Mouse (Mus musculus): Measurements from ENCODE around the gene Dph1. TPM values are rescaled to one million over a fixed set of nuclear protein-coding genes. Genes with fewer than 3 reads are reported as not detected.

The Dph1 gene
- polyA plus RNA-seq, 1 experiment = not detected

DNA sequence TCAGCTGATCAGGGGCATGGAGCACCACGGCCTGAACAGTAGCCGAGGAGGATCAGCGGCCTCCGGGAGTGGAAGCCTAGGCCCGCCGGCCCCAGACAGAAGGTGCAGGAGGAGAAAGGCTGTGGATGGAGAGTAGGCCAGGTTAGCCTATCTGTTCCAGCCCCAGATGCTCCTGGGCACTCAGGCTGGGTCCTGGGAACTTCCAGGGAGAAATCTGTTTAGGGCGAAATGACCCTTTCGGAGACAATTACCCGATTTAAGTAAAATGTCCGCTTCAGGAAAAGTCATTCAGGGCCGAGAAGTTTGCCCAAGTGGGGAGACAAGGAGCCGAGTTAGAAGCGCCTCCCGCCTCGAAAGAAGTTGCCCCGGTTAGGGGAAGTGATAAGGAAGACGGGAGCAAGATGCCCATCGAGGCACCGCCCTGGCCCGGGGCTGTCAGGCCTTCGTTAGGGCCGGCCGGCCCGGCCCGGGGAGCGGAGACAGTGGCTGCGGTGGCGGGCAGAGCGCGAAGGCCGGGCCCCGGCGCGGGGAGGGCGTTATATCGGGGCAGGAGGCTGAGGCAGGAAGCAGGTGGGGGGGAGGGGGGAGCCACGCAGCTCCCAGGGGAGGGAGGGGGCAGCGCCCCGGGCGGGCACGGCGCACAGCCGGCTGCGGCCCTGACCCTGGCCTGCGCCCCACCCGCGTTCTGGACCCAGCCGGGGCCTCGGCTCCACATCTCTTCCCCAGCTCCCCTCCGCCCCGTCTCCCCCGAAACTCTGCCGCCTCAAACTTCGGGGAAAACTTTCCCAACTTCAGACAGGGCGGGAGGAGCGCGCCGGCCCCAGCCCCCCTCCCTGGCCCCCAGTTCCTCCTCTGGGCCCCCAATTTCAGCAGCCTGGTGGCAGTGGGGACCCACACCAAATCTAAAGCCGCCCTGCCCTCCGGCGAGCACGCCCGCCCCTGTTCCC lies 23.1 kb downstream of the Dph1 start:
- peaks cover 40% of the 10 kb centered on the region for H3K4me1 ChIP-seq (ENCODE audit: control insufficient read depth, insufficient read depth, low read length)
- no peak overlapping the region for H3K27ac ChIP-seq (ENCODE audit: insufficient read depth, low read depth, low read length)
- 40% methylated on average over 63 of the region's 63 CpGs for WGBS
- no peak for TF ChIP-seq CTCF (IDR thresholded peaks at IDR 0.05; ENCODE audit: insufficient read depth, low read depth, low read length)
- no peak for TF ChIP-seq POLR2A (IDR thresholded peaks at IDR 0.05; ENCODE audit: insufficient read depth, low read depth, low read length)
- peak overlapping the region; percentile 47; the same call in 1 of the 2 replicates for H3K4me3 ChIP-seq (ENCODE audit: insufficient read depth, low read depth, low read length)

DNA sequence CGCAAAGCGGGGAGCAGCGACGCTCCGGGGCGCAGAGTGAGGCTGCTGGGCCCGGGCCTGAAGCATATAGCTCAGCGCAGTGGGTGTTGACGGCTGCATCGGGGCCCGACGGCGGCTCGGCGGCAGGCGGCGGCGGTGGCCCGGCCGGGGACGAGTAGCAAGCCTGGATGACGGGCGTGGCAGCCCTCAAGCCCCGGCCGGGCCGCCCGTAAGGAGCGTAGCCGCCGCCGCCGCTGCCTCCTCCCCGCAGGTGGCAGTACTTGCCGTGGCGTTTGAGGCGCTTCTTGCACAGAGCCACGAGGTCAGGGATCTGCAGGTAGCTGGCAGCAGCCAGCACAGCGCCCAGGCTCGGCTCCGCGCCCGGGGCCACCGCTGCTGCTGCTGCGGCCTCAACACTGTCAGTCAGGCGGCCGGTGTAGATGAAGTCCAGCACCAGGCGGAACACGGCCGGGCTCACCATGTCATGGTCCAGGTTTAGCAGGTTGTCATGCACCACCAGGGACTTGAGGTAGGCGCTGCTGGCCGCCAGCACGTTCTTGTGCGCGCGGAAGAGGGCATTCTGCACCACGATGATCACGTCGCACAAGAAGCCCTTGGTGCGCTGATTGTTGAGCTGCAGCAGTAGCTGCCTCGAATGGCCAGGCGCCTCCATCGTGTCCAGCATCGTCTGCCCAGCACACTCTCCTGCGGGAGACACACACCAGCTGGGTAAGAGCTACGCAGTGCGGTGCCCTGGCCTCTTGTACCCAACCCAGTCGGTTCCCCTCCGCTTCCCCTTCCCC lies 24.0 kb downstream of the Dph1 start:
- WGBS = 34% methylated on average over 68 of the region's 68 CpGs
- H3K27ac ChIP-seq (ENCODE audit: insufficient read depth, low read depth, low read length) = no peak overlapping the region
- H3K4me1 ChIP-seq (ENCODE audit: control insufficient read depth, insufficient read depth, low read length) = peaks cover 39% of the 10 kb centered on the region
- H3K4me3 ChIP-seq (ENCODE audit: insufficient read depth, low read depth, low read length) = 0 out of 2 replicates have a peak overlapping the region, but pooled peaks have one; percentile 2
- 0 out of 2 replicates have a peak, but pooled peaks have one; percentile 22 for TF ChIP-seq CTCF (IDR thresholded peaks at IDR 0.05; ENCODE audit: insufficient read depth, low read depth, low read length)
- TF ChIP-seq POLR2A (IDR thresholded peaks at IDR 0.05; ENCODE audit: insufficient read depth, low read depth, low read length) = no peak

DNA sequence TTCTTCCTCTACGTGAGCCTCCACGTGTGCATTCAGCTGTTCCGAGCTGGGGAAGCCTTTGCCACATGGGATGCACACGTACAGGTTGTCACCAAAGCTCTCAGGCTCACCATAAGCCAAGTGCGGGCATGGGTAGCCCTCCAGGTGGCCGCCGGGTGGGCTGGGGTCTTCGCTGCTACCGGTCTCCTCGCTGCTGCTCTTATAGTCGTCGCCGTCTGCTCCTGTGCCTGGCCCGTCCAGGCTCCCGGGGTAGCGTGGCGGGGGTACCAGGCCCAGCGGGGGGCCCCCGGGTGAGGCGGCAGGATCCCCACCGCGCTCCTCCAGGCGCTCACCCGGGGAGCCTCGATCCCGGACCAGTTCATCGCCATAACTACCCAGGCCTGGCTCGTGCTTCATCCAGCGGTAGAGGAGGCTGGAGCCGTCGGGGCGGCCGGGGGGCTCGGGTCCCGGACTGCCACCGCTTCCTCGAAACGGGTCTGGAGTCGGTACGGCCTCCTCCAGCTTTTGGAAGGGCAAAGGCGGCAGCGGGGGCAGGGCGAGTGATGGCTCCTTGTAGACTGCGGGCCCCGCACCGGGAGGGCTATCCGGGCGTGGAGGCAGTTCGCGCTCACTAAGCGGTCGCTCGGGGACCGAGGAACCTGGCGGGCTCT lies 24.7 kb downstream of the Dph1 start:
- no peak overlapping the region for H3K27ac ChIP-seq (ENCODE audit: insufficient read depth, low read depth, low read length)
- H3K4me1 ChIP-seq (ENCODE audit: control insufficient read depth, insufficient read depth, low read length) = peaks cover 35% of the 10 kb centered on the region
- TF ChIP-seq CTCF (IDR thresholded peaks at IDR 0.05; ENCODE audit: insufficient read depth, low read depth, low read length) (no peak), POLR2A (IDR thresholded peaks at IDR 0.05; ENCODE audit: insufficient read depth, low read depth, low read length) (no peak)
- 28% methylated on average over 55 of the region's 55 CpGs for WGBS
- 0 out of 2 replicates have a peak overlapping the region, but pooled peaks have one; percentile 2 for H3K4me3 ChIP-seq (ENCODE audit: insufficient read depth, low read depth, low read length)

DNA sequence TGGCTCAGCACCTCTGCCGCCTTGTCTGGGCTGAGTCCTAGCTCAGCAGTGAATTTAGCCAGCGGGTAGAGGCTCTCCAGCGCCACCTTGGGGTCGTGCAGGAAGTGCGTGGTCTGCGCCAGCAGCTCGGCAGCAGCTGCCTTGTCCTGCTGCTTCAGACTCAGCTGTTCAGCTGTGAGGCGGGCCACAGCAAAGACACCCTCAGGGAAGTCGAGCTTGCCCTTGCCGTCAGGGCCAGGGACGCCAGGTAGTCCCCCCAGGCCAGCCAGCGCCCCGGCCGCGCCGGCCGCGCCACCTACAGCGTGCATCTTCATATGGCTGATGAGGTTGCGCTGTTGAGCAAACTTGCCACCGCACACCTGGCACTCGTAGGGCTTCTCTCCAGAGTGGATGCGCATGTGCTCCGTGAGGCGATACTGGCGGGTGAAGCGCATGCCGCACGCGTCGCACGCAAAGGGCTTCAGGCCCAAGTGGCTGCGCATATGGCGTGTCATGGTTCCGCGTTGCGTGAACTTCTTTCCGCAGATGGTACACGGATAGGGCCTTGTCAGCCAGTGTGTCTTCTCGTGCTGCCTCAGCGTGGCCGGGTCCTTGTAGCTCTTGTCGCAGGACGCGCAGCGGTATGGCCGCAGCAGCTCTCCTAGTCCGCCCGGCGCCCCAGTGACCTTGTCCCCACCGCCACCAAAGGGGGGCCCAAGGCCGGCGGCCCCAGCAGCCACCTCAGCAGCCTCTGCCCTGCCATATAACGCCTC lies 25.4 kb downstream of the Dph1 start:
- Histone ChIP-seq H3K27ac (ENCODE audit: insufficient read depth, low read depth, low read length) (no peak overlapping the region), H3K4me3 (ENCODE audit: insufficient read depth, low read depth, low read length) (peak overlapping the region; percentile 14), H3K4me1 (ENCODE audit: control insufficient read depth, insufficient read depth, low read length) (peaks cover 32% of the 10 kb centered on the region)
- TF ChIP-seq CTCF (IDR thresholded peaks at IDR 0.05; ENCODE audit: insufficient read depth, low read depth, low read length) = peak; percentile 75
- TF ChIP-seq POLR2A (IDR thresholded peaks at IDR 0.05; ENCODE audit: insufficient read depth, low read depth, low read length) = no peak
- whole genome bisulfite sequencing = 14% methylated on average over 54 of the region's 54 CpGs

DNA sequence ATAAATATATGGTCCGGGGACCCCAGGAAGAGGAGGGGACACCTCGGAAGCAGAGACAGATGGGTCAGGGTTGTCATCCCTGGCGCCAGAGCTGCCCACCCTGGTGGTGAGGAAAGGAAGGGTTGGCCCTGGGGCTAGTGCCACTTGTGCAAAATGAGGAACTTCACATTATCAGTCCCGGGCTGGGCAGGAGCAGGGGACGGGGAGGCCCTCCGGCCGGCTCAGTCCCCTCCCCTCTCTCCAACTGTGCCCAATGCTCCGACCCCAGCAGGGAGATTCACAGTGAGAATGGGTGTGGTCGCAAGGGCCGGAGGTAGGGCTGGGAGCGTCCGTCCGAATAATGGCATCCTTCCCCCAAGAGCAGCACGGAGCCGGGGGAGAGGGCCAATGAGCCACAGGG lies 26.3 kb downstream of the Dph1 start:
- 44% methylated on average over 15 of the region's 15 CpGs for WGBS
- no peak for TF ChIP-seq POLR2A (IDR thresholded peaks at IDR 0.05; ENCODE audit: insufficient read depth, low read depth, low read length)
- no peak overlapping the region for H3K27ac ChIP-seq (ENCODE audit: insufficient read depth, low read depth, low read length)
- H3K4me3 ChIP-seq (ENCODE audit: insufficient read depth, low read depth, low read length) = no peak overlapping the region
- H3K4me1 ChIP-seq (ENCODE audit: control insufficient read depth, insufficient read depth, low read length) = peaks cover 25% of the 10 kb centered on the region

DNA sequence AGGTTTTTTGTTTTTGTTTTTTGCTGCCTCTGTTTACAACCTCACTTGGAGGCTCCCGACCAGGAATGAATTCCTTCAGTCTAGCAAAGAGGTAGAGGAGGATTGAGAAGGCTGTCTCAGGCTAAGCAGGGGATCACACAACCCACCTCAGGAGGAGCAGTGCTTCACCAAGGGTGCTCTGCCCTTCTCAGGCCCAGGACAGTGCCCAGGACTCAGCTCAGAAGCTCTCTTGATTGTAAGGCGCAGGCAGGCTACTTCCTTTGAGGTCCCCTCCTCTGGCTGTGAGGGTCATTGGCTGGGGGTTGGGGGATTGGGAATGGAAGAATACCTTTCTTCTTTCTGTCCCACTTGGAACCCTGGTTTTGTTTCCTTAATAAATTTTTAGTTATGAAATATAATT lies 27.0 kb downstream of the Dph1 start:
- H3K27ac ChIP-seq (ENCODE audit: insufficient read depth, low read depth, low read length) = no peak overlapping the region
- TF ChIP-seq POLR2A (IDR thresholded peaks at IDR 0.05; ENCODE audit: insufficient read depth, low read depth, low read length) = no peak
- TF ChIP-seq CTCF (IDR thresholded peaks at IDR 0.05; ENCODE audit: insufficient read depth, low read depth, low read length) = no peak
- WGBS = 78% methylated on average over 2 of the region's 2 CpGs
- no peak overlapping the region for H3K4me3 ChIP-seq (ENCODE audit: insufficient read depth, low read depth, low read length)
- peaks cover 20% of the 10 kb centered on the region for H3K4me1 ChIP-seq (ENCODE audit: control insufficient read depth, insufficient read depth, low read length)

DNA sequence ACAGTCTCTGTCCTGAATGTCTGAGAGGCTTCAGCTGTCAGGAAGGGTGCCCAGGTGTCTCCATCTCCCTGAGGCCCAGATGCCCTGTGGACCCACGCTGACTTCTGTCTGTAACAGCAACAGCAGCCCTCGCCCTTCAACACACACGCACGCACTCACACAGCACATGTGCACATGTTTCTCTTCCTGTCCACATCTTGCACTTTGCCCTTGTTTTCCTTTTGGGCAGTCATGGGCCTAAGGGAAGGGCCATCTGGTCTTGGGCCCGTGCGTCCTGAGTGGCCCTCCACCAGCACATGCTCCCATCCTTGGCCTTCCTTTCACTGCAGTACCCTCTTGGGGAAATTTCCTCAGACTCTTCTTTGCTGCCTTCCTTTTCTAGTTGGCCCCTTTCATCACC lies 27.7 kb downstream of the Dph1 start:
- H3K4me1 ChIP-seq (ENCODE audit: control insufficient read depth, insufficient read depth, low read length) = peaks cover 15% of the 10 kb centered on the region
- 85% methylated on average over 6 of the region's 6 CpGs for WGBS
- TF ChIP-seq CTCF (IDR thresholded peaks at IDR 0.05; ENCODE audit: insufficient read depth, low read depth, low read length) = no peak
- TF ChIP-seq POLR2A (IDR thresholded peaks at IDR 0.05; ENCODE audit: insufficient read depth, low read depth, low read length) = no peak
- no peak overlapping the region for H3K4me3 ChIP-seq (ENCODE audit: insufficient read depth, low read depth, low read length)
- H3K27ac ChIP-seq (ENCODE audit: insufficient read depth, low read depth, low read length) = no peak overlapping the region

DNA sequence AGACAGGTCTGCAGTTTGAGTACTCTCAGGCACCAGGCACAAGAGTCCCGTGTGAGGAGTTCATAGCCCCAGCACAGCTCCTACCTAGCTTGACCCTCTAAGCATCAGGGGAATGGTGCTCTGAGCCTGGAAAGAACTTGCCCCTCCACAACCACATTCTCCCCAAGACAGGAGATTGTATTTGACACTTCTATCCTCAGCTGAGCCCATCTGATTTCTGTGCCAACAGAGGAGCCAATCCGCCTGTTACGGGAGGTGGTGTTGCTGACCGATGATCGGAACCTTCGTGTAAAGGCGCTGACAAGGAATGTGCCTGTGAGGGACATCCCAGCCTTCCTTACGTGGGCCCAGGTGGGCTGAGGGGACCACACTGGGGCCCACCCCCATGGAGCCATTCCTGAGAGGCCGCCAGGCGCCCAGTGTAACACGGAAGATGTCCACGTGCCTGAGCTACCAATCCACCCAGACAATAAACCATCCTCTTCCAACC lies 28.4 kb downstream of the Dph1 start:
- WGBS = 87% methylated on average over 12 of the region's 12 CpGs

More for the DNA sequence above, 28.4 kb downstream of the Dph1 start:
- TF ChIP-seq CTCF (IDR thresholded peaks at IDR 0.05; ENCODE audit: insufficient read depth, low read depth, low read length) (no peak), POLR2A (IDR thresholded peaks at IDR 0.05; ENCODE audit: insufficient read depth, low read depth, low read length) (no peak)
- H3K4me3 ChIP-seq (ENCODE audit: insufficient read depth, low read depth, low read length) = no peak overlapping the region
- H3K4me1 ChIP-seq (ENCODE audit: control insufficient read depth, insufficient read depth, low read length) = peaks cover 15% of the 10 kb centered on the region
- H3K27ac ChIP-seq (ENCODE audit: insufficient read depth, low read depth, low read length) = no peak overlapping the region

Data from olfactory bulb, adult 2 months (tissue).